Mouse (Mus musculus): ENCODE data around the gene Zcwpw1. TPM values are rescaled to one million over a fixed set of nuclear protein-coding genes. Genes with fewer than 3 reads are reported as not detected.

Gene Zcwpw1
- polyA plus RNA-seq (2012; rRNA removed) = 0.25 and 0.39 TPM in 2 replicates

DNA sequence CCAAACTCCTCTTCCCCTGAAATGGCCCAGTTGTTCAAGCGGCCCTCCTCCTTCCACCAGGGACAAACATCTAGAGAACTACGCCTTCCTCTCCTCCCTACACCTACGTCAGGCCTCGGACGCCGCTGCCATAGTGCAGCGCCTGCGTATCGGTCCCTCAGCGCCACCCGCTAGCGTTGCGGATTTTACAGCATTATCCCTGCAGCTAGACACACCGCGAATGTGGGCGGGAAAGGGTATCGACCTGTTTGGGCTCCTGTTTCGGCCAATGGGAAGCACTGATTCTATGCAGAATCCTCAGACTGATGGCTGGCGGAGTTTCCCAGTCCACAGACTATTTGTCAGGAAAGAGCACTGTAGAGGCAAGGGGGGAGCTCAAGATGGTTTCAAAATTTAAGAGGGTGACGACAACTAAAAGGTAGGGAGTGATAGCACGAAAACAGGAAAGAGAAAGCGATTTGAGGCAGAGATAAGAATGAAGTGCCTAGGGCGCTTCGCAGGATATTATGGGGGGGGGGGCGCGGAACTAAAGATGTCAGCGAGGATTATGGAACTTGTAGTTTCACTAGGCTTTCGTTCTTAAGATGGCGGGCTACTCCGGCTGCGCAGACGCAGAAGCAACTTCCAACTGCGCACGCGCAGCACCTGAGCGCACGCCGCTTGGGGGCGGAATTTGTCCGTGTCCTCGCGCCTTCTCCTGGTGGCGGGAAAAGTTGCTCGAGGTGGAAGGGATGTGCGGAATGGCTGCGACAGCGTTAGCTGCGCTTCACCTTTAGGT lies at the start of gene Zcwpw1, which contains the start of gene Mepce:
Gene Zcwpw1 (plus strand): TSS at position 648 of the 778 bp plus-strand sequence.
Gene Mepce (minus strand): TSS at position 505 of the 778 bp plus-strand sequence.
- under 1% methylated on average over 48 of the region's 48 CpGs for WGBS
- TF ChIP-seq CTCF (IDR thresholded peaks at IDR 0.05; ENCODE audit: extremely low read depth, insufficient read length, insufficient replicate concordance, low read depth, low read length) (peak; percentile 74; the same call in 1 of the 2 replicates), POLR2A (IDR thresholded peaks at IDR 0.05; ENCODE audit: low read depth, low read length) (peak; percentile 54; the same call in 1 of the 2 replicates)
- H3K27me3 ChIP-seq (ENCODE audit: control insufficient read depth, insufficient read depth, low read length) = no peaks in the 10 kb centered on the region
- H3K4me1 ChIP-seq (ENCODE audit: control insufficient read depth, insufficient read depth, insufficient read length, low read length) = peaks cover 19% of the 10 kb centered on the region
- peak within 1 kb of the TSS; percentile 93 for H3K4me3 ChIP-seq (ENCODE audit: low read depth, low read length)
- H3K36me3 ChIP-seq (ENCODE audit: control insufficient read depth, insufficient read depth, low read length) = peaks cover 18% of the 10 kb centered on the region
- peak within 1 kb of the TSS; percentile 95 for H3K27ac ChIP-seq (ENCODE audit: insufficient read depth, low read depth, low read length)

DNA sequence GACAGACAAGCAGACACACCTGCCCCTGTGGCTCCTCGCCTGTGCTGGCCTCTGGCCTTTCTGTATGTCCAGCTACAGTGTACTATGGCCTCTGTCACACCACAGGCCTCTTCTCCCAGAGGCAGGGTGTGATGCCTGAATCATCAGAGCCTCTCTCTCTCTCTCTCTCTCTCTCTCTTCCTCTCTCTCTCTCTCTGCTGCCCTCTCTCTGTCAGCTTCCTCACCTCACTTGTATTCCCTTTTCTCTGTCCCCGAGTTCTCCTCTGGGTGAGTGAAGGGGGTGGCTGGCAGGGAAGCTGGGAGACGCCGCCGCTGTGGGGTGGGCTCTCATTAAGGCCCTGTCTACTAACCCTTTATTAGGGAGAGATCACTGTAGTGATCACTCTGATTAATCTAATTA lies 49.1 kb upstream of the Zcwpw1 start:
- Histone ChIP-seq H3K4me1 (ENCODE audit: control insufficient read depth, insufficient read depth, insufficient read length, low read length) (peaks cover 13% of the 10 kb centered on the region), H3K27ac (ENCODE audit: insufficient read depth, low read depth, low read length) (no peak overlapping the region; the same call in 1 of the 2 replicates), H3K27me3 (ENCODE audit: control insufficient read depth, insufficient read depth, low read length) (no peaks in the 10 kb centered on the region), H3K4me3 (ENCODE audit: low read depth, low read length) (no peak overlapping the region), H3K36me3 (ENCODE audit: control insufficient read depth, insufficient read depth, low read length) (no peaks in the 10 kb centered on the region; the same call in 1 of the 2 replicates)
- TF ChIP-seq CTCF (IDR thresholded peaks at IDR 0.05; ENCODE audit: extremely low read depth, insufficient read length, insufficient replicate concordance, low read depth, low read length) (peak; percentile 31; the same call in 1 of the 2 replicates), POLR2A (IDR thresholded peaks at IDR 0.05; ENCODE audit: low read depth, low read length) (no peak)
- 62% methylated on average over 5 of the region's 5 CpGs for WGBS

- TF ChIP-seq CTCF (IDR thresholded peaks at IDR 0.05; ENCODE audit: extremely low read depth, insufficient read length, insufficient replicate concordance, low read depth, low read length) (no peak), POLR2A (IDR thresholded peaks at IDR 0.05; ENCODE audit: low read depth, low read length) (no peak)
- peaks cover 13% of the 10 kb centered on the region for H3K4me1 ChIP-seq (ENCODE audit: control insufficient read depth, insufficient read depth, insufficient read length, low read length)
- 82% methylated on average over 9 of the region's 9 CpGs for WGBS
- H3K4me3 ChIP-seq (ENCODE audit: low read depth, low read length) = no peak overlapping the region
- H3K27me3 ChIP-seq (ENCODE audit: control insufficient read depth, insufficient read depth, low read length) = no peaks in the 10 kb centered on the region
- no peaks in the 10 kb centered on the region; the same call in 1 of the 2 replicates for H3K36me3 ChIP-seq (ENCODE audit: control insufficient read depth, insufficient read depth, low read length)
- H3K27ac ChIP-seq (ENCODE audit: insufficient read depth, low read depth, low read length) = no peak overlapping the region
Measured at GRCm38 (mm10) chr5:137739471-137739870, 48.1 kb upstream of the Zcwpw1 start.

DNA sequence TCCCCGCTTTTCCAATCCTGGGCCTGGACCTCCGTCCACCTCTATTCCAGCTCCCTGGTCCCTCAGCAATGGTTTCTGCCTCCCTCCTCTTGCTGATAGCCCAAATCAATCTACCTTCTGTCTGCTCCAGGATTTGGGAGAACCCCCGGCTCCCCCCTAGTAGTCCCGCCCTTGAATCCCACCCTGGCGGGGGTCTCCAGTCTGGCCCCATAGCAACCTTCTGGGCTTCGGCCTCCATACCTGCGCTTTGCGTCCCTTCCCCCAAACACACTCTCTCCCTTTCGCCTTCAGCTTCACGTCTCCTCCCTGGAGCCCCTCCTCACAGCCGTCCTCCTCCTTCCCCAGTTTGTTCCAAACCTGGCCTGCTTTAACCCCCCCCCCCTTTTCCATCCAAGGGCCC lies 47.1 kb upstream of the Zcwpw1 start:
- TF ChIP-seq POLR2A (IDR thresholded peaks at IDR 0.05; ENCODE audit: low read depth, low read length) (no peak), CTCF (IDR thresholded peaks at IDR 0.05; ENCODE audit: extremely low read depth, insufficient read length, insufficient replicate concordance, low read depth, low read length) (no peak)
- no peaks in the 10 kb centered on the region; the same call in 1 of the 2 replicates for H3K36me3 ChIP-seq (ENCODE audit: control insufficient read depth, insufficient read depth, low read length)
- no peak overlapping the region for H3K27ac ChIP-seq (ENCODE audit: insufficient read depth, low read depth, low read length)
- H3K27me3 ChIP-seq (ENCODE audit: control insufficient read depth, insufficient read depth, low read length) = no peaks in the 10 kb centered on the region
- WGBS = 64% methylated on average over 11 of the region's 11 CpGs
- H3K4me1 ChIP-seq (ENCODE audit: control insufficient read depth, insufficient read depth, insufficient read length, low read length) = peaks cover 13% of the 10 kb centered on the region
- peak overlapping the region; percentile 88 for H3K4me3 ChIP-seq (ENCODE audit: low read depth, low read length)

GRCm38 (mm10) chr5:137741023-137741931 lies 46.3 kb upstream of the Zcwpw1 start, which contains the start of gene Nyap1:
Gene Nyap1, minus strand, starts transcription at chr5:137741607.
- under 1% methylated on average over 71 of the region's 71 CpGs for WGBS
- peak; percentile 66 for TF ChIP-seq CTCF (IDR thresholded peaks at IDR 0.05; ENCODE audit: extremely low read depth, insufficient read length, insufficient replicate concordance, low read depth, low read length)
- peak; percentile 52; the same call in 1 of the 2 replicates for TF ChIP-seq POLR2A (IDR thresholded peaks at IDR 0.05; ENCODE audit: low read depth, low read length)
- Histone ChIP-seq H3K36me3 (ENCODE audit: control insufficient read depth, insufficient read depth, low read length) (no peaks in the 10 kb centered on the region), H3K27me3 (ENCODE audit: control insufficient read depth, insufficient read depth, low read length) (no peaks in the 10 kb centered on the region), H3K4me3 (ENCODE audit: low read depth, low read length) (peak within 1 kb of the TSS; percentile 88), H3K4me1 (ENCODE audit: control insufficient read depth, insufficient read depth, insufficient read length, low read length) (peaks cover 13% of the 10 kb centered on the region), H3K27ac (ENCODE audit: insufficient read depth, low read depth, low read length) (peak within 1 kb of the TSS; percentile 75)

GRCm38 (mm10) chr5:137742048-137742447 lies 45.5 kb upstream of the Zcwpw1 start:
- H3K4me3 ChIP-seq (ENCODE audit: low read depth, low read length) = no peak overlapping the region
- no peaks in the 10 kb centered on the region for H3K27me3 ChIP-seq (ENCODE audit: control insufficient read depth, insufficient read depth, low read length)
- 42% methylated on average over 10 of the region's 10 CpGs for WGBS
- TF ChIP-seq CTCF (IDR thresholded peaks at IDR 0.05; ENCODE audit: extremely low read depth, insufficient read length, insufficient replicate concordance, low read depth, low read length) (no peak), POLR2A (IDR thresholded peaks at IDR 0.05; ENCODE audit: low read depth, low read length) (no peak)
- no peaks in the 10 kb centered on the region for H3K36me3 ChIP-seq (ENCODE audit: control insufficient read depth, insufficient read depth, low read length)
- H3K4me1 ChIP-seq (ENCODE audit: control insufficient read depth, insufficient read depth, insufficient read length, low read length) = peaks cover 13% of the 10 kb centered on the region
- peak overlapping the region; percentile 55 for H3K27ac ChIP-seq (ENCODE audit: insufficient read depth, low read depth, low read length)
